Mouse (Mus musculus): ENCODE data around the gene Insyn1. TPM values are rescaled to one million over a fixed set of nuclear protein-coding genes. Genes with fewer than 3 reads are reported as not detected.

The Insyn1 gene
- polyA plus RNA-seq, 1 experiment from 2014 or later = 0.10 TPM

GRCm38 (mm10) chr9:58453791-58454378 lies 34.5 kb upstream of the Insyn1 start:
- no peak overlapping the region for H3K4me3 ChIP-seq (replicated peaks)
- no peaks in the 10 kb centered on the region for H3K4me1 ChIP-seq (replicated peaks)
- no peak overlapping the region for H3K9ac ChIP-seq
- H3K9me3 ChIP-seq (replicated peaks) = no peaks in the 10 kb centered on the region
- H3K27me3 ChIP-seq = peaks cover 7% of the 10 kb centered on the region; the same call in 1 of the 2 replicates
- 42% methylated on average over 5 of the region's 5 CpGs for WGBS (ENCODE audit: insufficient replicate concordance)
- no peaks in the 10 kb centered on the region for H3K36me3 ChIP-seq
- ATAC-seq (ENCODE audit: low read depth) (no peak), DNase-seq (no peak)
- no peak overlapping the region for H3K27ac ChIP-seq
- no peak overlapping the region for H3K4me2 ChIP-seq

- no peak overlapping the region for H3K9ac ChIP-seq
- H3K4me3 ChIP-seq (replicated peaks) = no peak overlapping the region
- no peak overlapping the region for H3K27ac ChIP-seq
- no peaks in the 10 kb centered on the region for H3K9me3 ChIP-seq (replicated peaks)
- DNase-seq (no peak), ATAC-seq (ENCODE audit: low read depth) (no peak)
- peaks cover 7% of the 10 kb centered on the region; the same call in 1 of the 2 replicates for H3K27me3 ChIP-seq
- no peaks in the 10 kb centered on the region for H3K36me3 ChIP-seq
- no peaks in the 10 kb centered on the region for H3K4me1 ChIP-seq (replicated peaks)
- H3K4me2 ChIP-seq = no peak overlapping the region
- WGBS (ENCODE audit: insufficient replicate concordance) = 34% methylated on average over 3 of the region's 3 CpGs
Observed at GRCm38 (mm10) chr9:58454886-58455285, 33.5 kb upstream of the Insyn1 start.

DNA sequence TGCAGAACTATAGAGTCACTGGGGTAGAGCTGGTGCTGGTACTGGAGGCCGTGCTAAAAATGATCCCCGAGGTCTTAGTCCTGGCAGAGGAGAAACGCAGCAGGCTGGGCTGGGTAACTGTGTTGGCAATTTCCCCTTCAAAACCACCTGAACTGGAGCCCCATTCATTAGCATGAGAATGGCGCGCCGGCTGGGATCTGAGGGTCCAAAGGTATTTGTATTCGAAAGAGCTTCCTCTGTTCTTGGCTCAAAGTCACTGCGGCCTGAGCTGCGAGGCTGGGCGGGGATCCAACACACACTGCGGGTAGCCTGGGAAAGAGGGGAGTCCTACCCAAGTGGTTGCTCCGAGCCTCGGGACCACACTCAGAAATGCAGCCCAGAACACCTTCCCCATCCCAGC lies 32.6 kb upstream of the Insyn1 start:
- no peaks in the 10 kb centered on the region for H3K9me3 ChIP-seq (replicated peaks)
- H3K36me3 ChIP-seq = no peaks in the 10 kb centered on the region
- H3K9ac ChIP-seq = no peak overlapping the region
- no peak overlapping the region for H3K27ac ChIP-seq
- peaks cover 7% of the 10 kb centered on the region; the same call in 1 of the 2 replicates for H3K27me3 ChIP-seq
- no peaks in the 10 kb centered on the region for H3K4me1 ChIP-seq (replicated peaks)
- H3K4me3 ChIP-seq (replicated peaks) = no peak overlapping the region
- no peak for ATAC-seq (ENCODE audit: low read depth)
- no peak overlapping the region for H3K4me2 ChIP-seq
- 23% methylated on average over 13 of the region's 13 CpGs for WGBS (ENCODE audit: insufficient replicate concordance)
- no peak for DNase-seq

GRCm38 (mm10) chr9:58457481-58457955 lies 30.9 kb upstream of the Insyn1 start:
- DNase-seq (no peak), ATAC-seq (ENCODE audit: low read depth) (no peak)
- no peak overlapping the region for H3K27ac ChIP-seq
- H3K4me2 ChIP-seq = no peak overlapping the region
- H3K4me1 ChIP-seq (replicated peaks) = no peaks in the 10 kb centered on the region
- no peaks in the 10 kb centered on the region for H3K36me3 ChIP-seq
- WGBS (ENCODE audit: insufficient replicate concordance) = 59% methylated on average over 7 of the region's 7 CpGs
- peaks cover 7% of the 10 kb centered on the region; the same call in 1 of the 2 replicates for H3K27me3 ChIP-seq
- H3K9ac ChIP-seq = no peak overlapping the region
- no peak overlapping the region for H3K4me3 ChIP-seq (replicated peaks)
- H3K9me3 ChIP-seq (replicated peaks) = no peaks in the 10 kb centered on the region

- no peak overlapping the region for H3K9ac ChIP-seq
- H3K36me3 ChIP-seq = no peaks in the 10 kb centered on the region
- H3K9me3 ChIP-seq (replicated peaks) = no peaks in the 10 kb centered on the region
- H3K27ac ChIP-seq = no peak overlapping the region
- ATAC-seq (ENCODE audit: low read depth) (no peak), DNase-seq (no peak)
- no peak overlapping the region for H3K4me3 ChIP-seq (replicated peaks)
- H3K4me1 ChIP-seq (replicated peaks) = no peaks in the 10 kb centered on the region
- no peak overlapping the region for H3K4me2 ChIP-seq
- 64% methylated on average over 3 of the region's 3 CpGs for WGBS (ENCODE audit: insufficient replicate concordance)
- peaks cover 7% of the 10 kb centered on the region; the same call in 1 of the 2 replicates for H3K27me3 ChIP-seq
Observed at GRCm38 (mm10) chr9:58458341-58458740, 30.1 kb upstream of the Insyn1 start.

- DNase-seq = no peak
- no peak overlapping the region for H3K9ac ChIP-seq
- H3K27ac ChIP-seq = no peak overlapping the region
- H3K9me3 ChIP-seq (replicated peaks) = no peaks in the 10 kb centered on the region
- WGBS (ENCODE audit: insufficient replicate concordance) = 49% methylated on average over 6 of the region's 6 CpGs
- H3K36me3 ChIP-seq = no peaks in the 10 kb centered on the region
- H3K27me3 ChIP-seq = peaks cover 7% of the 10 kb centered on the region; the same call in 1 of the 2 replicates
- H3K4me2 ChIP-seq = no peak overlapping the region
- no peaks in the 10 kb centered on the region for H3K4me1 ChIP-seq (replicated peaks)
- ATAC-seq (ENCODE audit: low read depth) = no peak
- H3K4me3 ChIP-seq (replicated peaks) = no peak overlapping the region
Observed at GRCm38 (mm10) chr9:58458856-58459553, 29.4 kb upstream of the Insyn1 start.

- no peaks in the 10 kb centered on the region for H3K9me3 ChIP-seq (replicated peaks)
- DNase-seq (no peak), ATAC-seq (ENCODE audit: low read depth) (no peak)
- H3K9ac ChIP-seq = no peak overlapping the region
- no peak overlapping the region for H3K4me3 ChIP-seq (replicated peaks)
- no peak overlapping the region for H3K27ac ChIP-seq
- 50% methylated on average over 5 of the region's 5 CpGs for WGBS (ENCODE audit: insufficient replicate concordance)
- no peaks in the 10 kb centered on the region for H3K4me1 ChIP-seq (replicated peaks)
- H3K36me3 ChIP-seq = no peaks in the 10 kb centered on the region
- H3K4me2 ChIP-seq = no peak overlapping the region
- no peaks in the 10 kb centered on the region for H3K27me3 ChIP-seq
Observed at GRCm38 (mm10) chr9:58467345-58468025, 20.9 kb upstream of the Insyn1 start.

DNA sequence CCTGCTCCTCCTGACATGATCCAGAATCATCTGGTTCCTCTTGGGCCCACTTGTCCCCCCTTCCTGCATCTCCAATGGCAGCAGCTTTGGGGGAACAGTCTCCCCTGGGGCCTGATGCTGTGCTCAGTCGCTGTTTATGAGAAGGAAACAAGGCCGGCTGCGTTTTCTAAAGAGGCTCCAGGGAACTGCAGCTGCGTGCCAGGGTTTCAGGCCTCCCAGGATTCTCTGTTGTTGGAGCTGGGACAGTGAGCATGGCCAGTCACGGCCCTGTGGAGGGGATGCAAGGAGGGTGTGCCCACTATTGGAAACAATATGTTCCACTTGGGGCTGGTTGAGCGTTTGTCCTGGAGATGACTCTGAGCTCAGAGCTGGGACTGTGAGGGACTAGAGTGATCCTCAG lies 17.9 kb upstream of the Insyn1 start:
- DNase-seq (no peak), ATAC-seq (ENCODE audit: low read depth) (no peak)
- H3K9me3 ChIP-seq (replicated peaks) = no peaks in the 10 kb centered on the region
- H3K4me2 ChIP-seq = no peak overlapping the region
- no peak overlapping the region for H3K9ac ChIP-seq
- H3K27ac ChIP-seq = no peak overlapping the region
- H3K27me3 ChIP-seq = no peaks in the 10 kb centered on the region
- H3K36me3 ChIP-seq = no peaks in the 10 kb centered on the region
- H3K4me1 ChIP-seq (replicated peaks) = no peaks in the 10 kb centered on the region
- no peak overlapping the region for H3K4me3 ChIP-seq (replicated peaks)
- WGBS (ENCODE audit: insufficient replicate concordance) = 59% methylated on average over 6 of the region's 6 CpGs

DNA sequence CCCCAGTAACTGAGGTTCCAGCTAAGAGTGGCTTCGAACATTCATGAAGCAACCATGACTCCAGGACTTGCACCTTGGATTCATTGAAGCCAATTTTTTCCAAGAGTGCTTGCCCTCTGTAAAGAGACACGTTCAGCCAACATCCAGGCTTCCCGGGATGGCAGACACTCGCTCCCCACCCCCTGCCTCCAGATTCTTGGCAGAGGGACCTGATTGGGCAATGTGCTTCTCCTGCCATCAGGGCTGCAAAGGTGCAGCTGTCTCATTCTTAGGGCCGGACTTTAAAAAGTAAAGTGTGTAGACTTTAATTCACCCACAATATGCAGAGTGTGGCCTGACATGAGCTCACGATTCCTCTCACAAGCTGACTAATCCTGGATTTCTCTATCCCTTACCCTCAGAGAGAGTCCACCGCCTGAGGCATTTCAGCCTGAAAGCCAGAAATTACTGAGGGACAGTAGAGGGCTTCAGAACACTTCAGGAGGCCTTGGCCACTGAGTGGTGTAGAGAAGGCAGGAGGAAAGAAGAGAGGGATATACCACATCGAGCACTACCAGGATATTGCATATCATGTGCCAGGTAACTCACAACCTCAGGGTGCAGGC lies 15.1 kb upstream of the Insyn1 start:
- no peaks in the 10 kb centered on the region for H3K4me1 ChIP-seq (replicated peaks)
- no peak overlapping the region for H3K9ac ChIP-seq
- DNase-seq = no peak
- H3K27me3 ChIP-seq = peaks cover 3% of the 10 kb centered on the region
- no peak for ATAC-seq (ENCODE audit: low read depth)
- no peaks in the 10 kb centered on the region for H3K36me3 ChIP-seq
- WGBS (ENCODE audit: insufficient replicate concordance) = 61% methylated on average over 8 of the region's 8 CpGs
- H3K9me3 ChIP-seq (replicated peaks) = no peaks in the 10 kb centered on the region
- H3K4me3 ChIP-seq (replicated peaks) = no peak overlapping the region
- no peak overlapping the region for H3K4me2 ChIP-seq
- no peak overlapping the region for H3K27ac ChIP-seq

GRCm38 (mm10) chr9:58487076-58487475 lies 1.3 kb upstream of the Insyn1 start:
- ATAC-seq (ENCODE audit: low read depth) = no peak
- Histone ChIP-seq H3K27ac (no peak overlapping the region), H3K4me2 (no peak overlapping the region), H3K9ac (no peak overlapping the region), H3K36me3 (no peaks in the 10 kb centered on the region), H3K9me3 (replicated peaks) (no peaks in the 10 kb centered on the region), H3K27me3 (peaks cover 85% of the 10 kb centered on the region), H3K4me3 (replicated peaks) (no peak overlapping the region), H3K4me1 (replicated peaks) (0 out of 2 replicates have a peak, but pooled peaks cover 2% of the 10 kb centered on the region)
- 10% methylated on average over 3 of the region's 3 CpGs for WGBS (ENCODE audit: insufficient replicate concordance)
- DNase-seq = no peak

DNA sequence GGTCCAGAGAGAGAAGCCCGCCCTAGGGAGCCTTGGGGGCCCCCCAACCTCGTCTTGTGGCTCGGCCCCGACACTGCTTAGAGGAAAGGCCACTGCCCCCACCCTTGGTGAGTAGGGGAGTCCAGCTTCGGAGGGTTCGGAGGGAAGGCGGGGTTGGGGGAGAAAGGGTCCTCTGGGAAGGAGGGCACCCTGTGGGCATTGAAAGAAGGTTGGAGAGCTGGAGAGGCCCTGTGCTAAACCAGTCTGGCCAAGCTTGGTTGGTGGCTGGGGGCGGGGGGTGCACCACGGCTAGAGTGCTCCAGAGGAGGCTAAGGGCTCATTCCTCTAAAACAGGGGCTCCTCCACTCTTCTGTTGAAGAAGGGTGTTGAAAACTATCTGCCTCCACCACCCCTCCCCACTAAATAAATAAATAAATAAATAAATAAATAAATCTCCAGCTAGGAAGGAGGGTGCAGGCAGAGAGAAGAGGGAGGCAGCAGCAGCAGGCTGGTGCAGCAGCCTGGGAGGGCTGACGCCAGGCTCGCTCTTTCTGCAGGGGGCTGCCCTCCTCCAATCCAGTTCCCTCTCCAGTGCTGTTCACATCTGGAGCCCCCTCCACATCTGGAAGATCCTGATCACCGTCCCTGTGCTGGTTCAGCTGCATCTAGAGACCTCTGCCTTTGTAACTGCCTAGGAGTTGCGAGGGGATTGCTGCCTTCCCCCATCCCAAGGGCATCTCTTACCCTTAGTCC lies 896 bp downstream of the Insyn1 start:
- Histone ChIP-seq H3K9me3 (replicated peaks) (no peaks in the 10 kb centered on the region), H3K27me3 (peaks cover 81% of the 10 kb centered on the region), H3K4me3 (replicated peaks) (peak overlapping the region; percentile 50), H3K27ac (no peak overlapping the region), H3K4me1 (replicated peaks) (0 out of 2 replicates have a peak, but pooled peaks cover 2% of the 10 kb centered on the region), H3K4me2 (peak overlapping the region; percentile 63), H3K9ac (no peak overlapping the region), H3K36me3 (no peaks in the 10 kb centered on the region)
- DNase-seq (no peak), ATAC-seq (ENCODE audit: low read depth) (no peak)
- WGBS (ENCODE audit: insufficient replicate concordance) = 6% methylated on average over 13 of the region's 13 CpGs
